Mouse (Mus musculus) heart, adult 9 months (tissue): ENCODE measurements at regions not wholly inside any gene's neighbourhood (a gene's known extent, or its start where the extent isn't known, plus 50 kb on each side); places are given as distances from the start of the nearest gene placed in this dataset.
A peak's percentile ranks its signal among the peaks of the same experiment; 100 is the strongest.

ENCODE experiments used
- DNase-seq, 2 experiments: peaks; one replicate each; pipeline ENCODE4 v3.0.0; 2022; ENCODE audit warnings: low spot score in 2 of 2

DNA sequence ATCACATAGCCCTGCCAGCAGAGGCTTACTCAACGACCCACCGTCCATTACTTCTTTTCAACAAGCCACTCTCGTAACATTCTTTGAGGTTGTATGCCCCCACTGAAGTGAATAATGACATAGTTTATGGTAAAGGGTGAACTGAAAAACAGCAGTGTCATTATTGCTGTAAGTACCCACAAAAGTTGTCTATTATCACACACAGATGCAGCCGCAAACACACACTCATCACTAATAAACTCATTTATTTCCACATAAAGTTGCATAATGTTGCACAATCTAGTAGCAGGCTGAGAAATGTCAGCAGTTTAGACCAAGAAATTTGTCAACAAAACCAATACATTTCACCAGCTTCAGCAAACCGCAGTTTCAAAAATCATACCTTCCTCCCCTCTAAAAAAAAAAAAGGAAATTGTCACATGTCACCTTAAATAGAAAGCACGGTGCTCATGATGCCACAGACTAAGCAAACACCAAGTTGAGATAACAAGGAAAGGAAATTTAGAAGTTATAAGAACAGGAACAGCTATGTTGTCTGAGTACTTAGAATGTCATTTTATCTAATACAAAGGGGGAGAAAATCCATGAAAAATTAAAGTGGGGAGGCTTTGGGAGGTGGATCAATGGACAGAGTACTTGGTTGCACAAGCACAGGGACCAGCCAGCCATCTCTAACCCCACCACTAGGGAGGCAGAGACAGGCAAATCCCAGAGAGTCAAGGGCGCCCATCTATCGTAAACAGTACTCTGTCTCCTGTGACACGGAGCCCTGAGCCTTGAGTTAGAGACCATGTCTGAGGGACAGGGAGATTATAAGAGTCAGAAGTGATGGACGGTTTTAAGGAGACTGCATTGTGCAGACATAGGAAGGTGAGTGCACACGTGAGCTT is 195.9 kb downstream of the Hlx start:
- DNase-seq: peak in 1 of 2 experiments; percentile 16

DNA sequence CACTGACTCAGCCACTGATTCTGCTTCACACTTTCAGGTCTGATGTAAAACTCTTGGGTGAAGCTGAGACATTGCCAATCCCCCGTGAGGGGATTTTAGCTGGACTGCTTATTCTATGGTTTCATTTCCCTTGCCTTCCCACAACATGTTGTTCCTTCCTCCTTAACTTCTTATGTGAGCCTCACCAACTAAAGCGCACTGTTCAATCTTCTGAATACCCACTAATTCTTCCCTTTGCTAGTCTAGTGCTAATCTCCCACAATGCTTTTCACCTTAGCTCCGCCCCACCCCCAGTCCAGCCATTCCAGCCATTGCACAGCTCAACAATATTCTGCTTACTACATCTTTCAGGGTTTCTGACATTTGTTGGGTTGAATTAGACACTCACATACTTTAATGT is 196.7 kb downstream of the Hlx start:
- peak in 1 of 2 experiments; percentile 40 for DNase-seq

DNA sequence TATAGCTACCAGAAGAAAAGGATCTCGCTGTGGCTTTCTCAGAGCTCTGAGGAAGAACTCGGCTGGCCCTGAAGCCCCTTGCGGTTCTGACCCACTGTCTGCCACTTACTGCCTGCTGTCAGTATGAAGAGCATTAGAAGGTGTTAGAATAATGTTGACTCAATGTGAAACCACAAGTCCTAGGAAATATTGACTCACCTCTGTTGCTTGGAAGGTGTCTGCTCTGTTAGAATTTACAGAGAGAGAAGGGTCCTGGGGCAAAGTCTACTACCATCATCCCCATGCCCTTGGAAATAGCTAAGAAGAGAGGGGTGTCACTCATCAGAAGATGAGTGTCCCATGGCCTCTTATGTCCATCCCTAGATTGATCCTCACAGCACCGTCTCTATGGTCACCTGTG is 197.9 kb downstream of the Hlx start:
- no peak for DNase-seq

- DNase-seq: no peak
These were observed 198.5 kb downstream of the Hlx start for GRCm38 (mm10) chr1:184533870-184534269.

DNA sequence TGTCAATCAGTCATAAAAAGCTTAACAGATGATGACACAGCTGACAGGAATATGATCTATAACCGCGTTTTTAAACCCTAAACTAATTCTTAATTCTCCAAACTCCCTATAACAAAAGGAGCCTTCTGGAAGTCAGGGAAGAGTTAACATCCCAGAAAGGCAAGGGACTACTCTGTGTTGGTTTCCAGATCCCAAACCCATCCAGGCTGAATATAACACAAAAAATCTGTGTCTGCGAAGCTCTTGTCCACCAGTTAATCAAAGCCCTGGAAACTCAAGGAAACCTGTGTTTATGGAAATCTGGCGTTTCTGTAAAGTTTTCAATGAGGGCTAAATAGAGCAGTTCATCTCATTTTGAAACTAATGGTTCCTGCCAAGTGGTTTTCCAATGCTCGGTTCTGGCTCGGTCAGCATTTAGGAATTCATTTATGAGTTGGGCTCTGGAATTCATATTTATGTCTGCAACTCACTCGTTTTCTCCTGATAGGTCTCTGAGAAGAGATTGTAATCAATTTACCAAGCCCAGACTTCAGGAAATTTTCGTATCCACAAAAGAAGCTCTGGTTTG is 199.8 kb downstream of the Hlx start:
- no peak for DNase-seq

- DNase-seq: no peak
These were observed 201.7 kb downstream of the Hlx start for GRCm38 (mm10) chr1:184530606-184531320.

- no peak for DNase-seq
These were observed 206.7 kb downstream of the Hlx start for GRCm38 (mm10) chr1:184525740-184526139.

GRCm38 (mm10) chr1:184519551-184519950 is 212.9 kb downstream of the Hlx start:
- DNase-seq: peak; percentile 54 to 55

DNA sequence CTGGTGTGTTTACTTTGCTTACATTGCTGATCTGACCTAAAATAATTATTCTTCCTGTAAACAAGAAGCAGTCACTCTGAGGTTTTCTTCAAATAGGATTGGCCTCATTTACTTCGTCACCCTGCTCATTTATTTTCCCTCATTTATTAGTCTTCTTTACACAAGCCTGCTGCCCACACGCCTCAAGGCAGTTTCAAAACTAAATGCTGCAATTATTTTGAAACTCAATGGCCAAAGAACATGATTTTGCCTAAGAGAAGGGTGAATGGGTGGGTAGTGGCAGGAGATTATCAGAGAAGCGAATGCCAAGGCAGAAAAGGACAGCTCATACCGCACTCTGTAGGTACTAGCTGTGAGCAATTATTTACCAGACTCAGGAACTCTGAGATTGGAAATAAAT is 227.8 kb downstream of the Hlx start:
- no peak for DNase-seq

GRCm38 (mm10) chr1:184503827-184504355 is 228.5 kb downstream of the Hlx start:
- no peak for DNase-seq

DNA sequence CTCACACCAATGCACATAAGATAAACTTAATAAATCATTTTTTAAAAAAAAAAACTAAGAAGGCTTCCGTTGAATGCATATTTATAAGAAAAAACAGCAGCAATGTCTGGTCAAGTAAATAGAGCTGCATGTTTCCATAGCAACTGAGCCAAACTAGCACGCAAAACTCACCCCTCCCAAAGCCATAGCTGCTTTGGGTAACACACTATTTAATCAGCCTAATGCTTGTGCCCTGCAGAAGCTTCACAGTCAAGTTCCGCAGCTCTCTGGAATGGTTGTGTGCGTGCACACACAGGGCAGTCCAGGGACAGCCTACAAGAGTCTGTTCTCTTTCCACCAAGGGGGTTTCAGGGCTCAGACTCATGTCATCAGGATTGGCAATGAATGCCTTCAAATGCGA is 231.7 kb downstream of the Hlx start:
- DNase-seq: no peak

GRCm38 (mm10) chr1:184498909-184499525 is 233.4 kb downstream of the Hlx start:
- DNase-seq: no peak

GRCm38 (mm10) chr1:184497007-184497406 is 235.4 kb downstream of the Hlx start:
- DNase-seq: no peak

DNA sequence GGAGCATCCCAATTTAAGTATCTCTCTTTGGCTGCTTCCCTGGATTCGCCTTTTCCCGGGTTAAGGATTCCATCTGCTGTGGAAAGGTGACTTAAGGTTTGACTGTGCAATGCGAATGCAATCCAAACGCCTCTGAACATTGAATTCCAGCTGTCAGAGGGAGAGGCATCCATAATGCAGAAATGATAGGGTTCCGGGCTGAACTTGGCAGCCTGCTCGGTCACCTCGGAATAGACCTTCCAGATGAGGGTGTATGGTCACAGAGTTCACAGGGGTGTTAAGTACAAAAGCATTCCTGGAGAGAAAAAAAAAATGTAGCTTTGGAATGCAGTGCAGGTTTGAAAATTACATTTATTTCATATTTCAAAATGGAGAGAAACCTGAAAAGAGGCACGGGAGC is 238.6 kb downstream of the Hlx start:
- DNase-seq: peak in 1 of 2 experiments; percentile 37

DNA sequence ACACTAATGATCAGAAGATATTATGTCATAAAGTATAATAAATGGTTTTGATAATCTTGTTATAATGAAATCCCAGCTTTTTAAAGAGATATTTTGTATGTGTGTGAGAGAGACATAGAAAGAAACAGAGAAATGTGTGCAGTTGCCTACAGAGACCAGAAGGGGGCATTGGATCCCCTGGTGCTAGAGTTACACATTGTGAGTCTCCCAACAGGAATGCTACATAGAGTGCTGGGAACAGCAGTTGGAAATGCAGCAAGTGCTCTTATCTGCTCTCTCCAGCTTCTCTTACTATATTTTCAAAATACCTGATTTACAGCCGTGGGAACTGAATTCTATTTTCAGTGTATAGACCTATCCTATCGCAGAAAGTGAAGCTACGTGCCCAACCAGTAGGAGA is 240.3 kb downstream of the Hlx start:
- DNase-seq: no peak

DNA sequence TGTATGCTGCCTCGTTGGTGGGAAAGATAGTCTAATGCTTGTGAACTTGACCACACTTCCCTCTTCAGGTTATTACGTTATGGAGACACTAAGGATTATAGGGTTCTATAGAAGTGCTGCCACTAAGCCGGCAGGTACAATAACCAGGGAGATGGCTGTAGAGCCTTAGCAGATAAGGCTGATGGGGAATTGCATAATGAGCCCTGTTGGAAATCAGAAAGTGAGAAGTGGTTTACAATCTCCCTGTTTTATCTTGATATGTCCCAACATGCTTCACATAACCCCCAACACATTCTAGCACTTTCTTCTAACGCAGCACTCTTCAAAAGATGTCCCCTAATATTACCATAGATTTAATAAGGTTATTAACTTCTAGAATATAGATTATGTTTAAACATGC is 241.2 kb downstream of the Hlx start:
- DNase-seq: no peak

DNA sequence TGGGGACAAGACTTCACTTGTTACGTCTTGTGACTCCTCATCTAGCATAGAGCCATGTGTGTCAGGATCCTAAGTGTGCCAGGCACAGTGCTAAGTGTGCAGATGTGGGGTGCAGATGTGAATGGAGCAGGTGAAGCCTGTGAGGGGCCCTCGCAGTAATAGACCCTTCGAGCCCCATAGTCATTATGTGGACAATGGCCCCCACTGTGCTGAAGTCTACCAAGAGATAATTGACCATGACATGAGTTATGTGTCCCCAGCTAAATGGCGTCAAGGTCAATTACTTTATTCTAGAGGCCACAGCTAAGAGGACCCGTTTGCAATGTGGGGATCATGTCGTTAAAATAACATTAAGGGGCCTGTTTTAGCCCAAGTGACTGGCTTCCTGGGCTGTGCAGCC is 245.0 kb downstream of the Hlx start:
- DNase-seq: no peak

DNA sequence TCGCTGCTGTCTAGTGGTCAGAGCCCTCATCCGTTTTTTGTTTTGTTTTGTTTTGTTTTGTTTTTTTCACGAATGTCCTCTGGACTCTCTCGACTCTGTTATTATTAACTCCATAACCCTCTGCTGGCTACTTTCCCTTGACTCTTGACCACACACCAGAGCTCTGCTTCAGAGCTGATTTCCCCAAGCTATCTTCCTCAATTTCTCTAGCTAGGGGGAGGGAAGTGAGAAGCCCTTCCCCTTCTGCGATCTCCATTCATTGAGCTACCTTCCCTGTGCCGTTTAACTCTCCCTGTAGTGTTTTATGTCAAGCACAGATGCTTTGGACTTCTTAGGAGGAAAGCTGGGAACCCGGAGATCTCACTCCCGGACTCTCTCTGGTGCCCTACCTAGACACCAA is 247.6 kb downstream of the Hlx start:
- DNase-seq: no peak

DNA sequence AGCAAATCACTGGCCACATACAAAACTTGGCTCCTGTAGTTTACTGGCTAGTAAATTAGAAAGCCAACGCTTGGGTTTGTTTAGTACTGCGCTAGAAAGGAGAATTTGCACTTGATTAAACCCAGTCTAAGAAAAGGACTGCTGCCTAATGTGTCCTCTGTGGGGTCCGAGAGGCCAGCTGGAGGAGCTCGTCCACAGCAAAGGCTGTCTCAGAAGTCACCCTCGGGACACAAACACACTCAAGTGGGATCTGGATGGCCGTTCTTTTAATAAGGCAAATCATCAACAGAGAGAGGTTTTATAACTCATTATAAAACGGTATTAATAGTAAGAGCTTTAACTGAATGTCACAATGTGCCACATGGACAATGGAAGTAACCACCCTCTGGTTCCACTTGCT is 249.0 kb downstream of the Hlx start:
- no peak for DNase-seq

DNA sequence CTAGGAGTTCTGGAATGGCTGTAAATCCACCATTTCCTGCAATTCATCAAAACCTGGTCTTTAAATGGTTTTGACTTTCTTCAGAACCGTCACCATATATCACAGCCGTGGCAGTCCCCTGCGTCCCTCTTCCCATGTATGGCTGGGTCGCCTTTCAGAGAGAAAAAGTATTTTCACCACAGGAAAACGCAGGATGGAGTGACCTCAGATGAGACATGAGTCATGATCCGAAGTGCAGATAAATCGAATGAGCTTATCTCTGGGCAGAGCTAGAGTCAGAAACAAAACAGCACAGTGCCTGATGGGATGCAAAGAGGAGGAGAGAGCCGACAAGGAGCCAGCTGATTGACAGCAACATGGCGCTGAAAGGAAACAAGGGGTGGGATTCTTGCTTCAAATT is 250.4 kb downstream of the Hlx start:
- DNase-seq: no peak

GRCm38 (mm10) chr1:184480571-184481220 is 251.7 kb downstream of the Hlx start:
- DNase-seq: no peak

- peak in 1 of 2 experiments; percentile 11 for DNase-seq
These were observed 254.4 kb downstream of the Hlx start for GRCm38 (mm10) chr1:184478006-184478405.
